Mouse (Mus musculus): ENCODE data around the gene Gm44973. TPM values are rescaled to one million over a fixed set of nuclear protein-coding genes. Genes with fewer than 3 reads are reported as not detected.

The Gm44973 gene
- 0.32 TPM in 1 of 2 replicates, not detected in the other for polyA plus RNA-seq (2016; fragmentation: Nextera tagmentation; extraction: Ambion mirVana)

GRCm38 (mm10) chr7:5015118-5016001 is at the start of gene Gm44973:
TSS of gene Gm44973 (plus strand) at chr7:5015496.
- under 1% methylated on average over 60 of the region's 76 CpGs for WGBS
- peak; percentile 82 for ATAC-seq (ENCODE audit: low FRiP score)
- Histone ChIP-seq H3K4me3 (peak within 1 kb of the TSS; percentile 62), H3K9me3 (replicated peaks) (no peaks in the 10 kb centered on the region), H3K27me3 (no peaks in the 10 kb centered on the region), H3K27ac (peak within 1 kb of the TSS; percentile 99), H3K4me2 (replicated peaks) (peak within 1 kb of the TSS; percentile 57), H3K4me1 (peaks cover 11% of the 10 kb centered on the region), H3K9ac (peak within 1 kb of the TSS; percentile 78), H3K36me3 (peaks cover 33% of the 10 kb centered on the region)

GRCm38 (mm10) chr7:4971068-4971467 is 44.2 kb upstream of the Gm44973 start, which contains the start of gene Sbk3:
TSS of gene Sbk3 (minus strand) at chr7:4971168.
- H3K27me3 ChIP-seq: no peaks in the 10 kb centered on the region
- no peak within 1 kb of the TSS for H3K4me2 ChIP-seq (replicated peaks)
- ATAC-seq (ENCODE audit: low FRiP score): no peak
- H3K9me3 ChIP-seq (replicated peaks): no peaks in the 10 kb centered on the region
- H3K4me1 ChIP-seq: no peaks in the 10 kb centered on the region
- 36% methylated on average over 6 of the region's 6 CpGs for WGBS
- H3K4me3 ChIP-seq: no peak within 1 kb of the TSS
- H3K9ac ChIP-seq: peak within 1 kb of the TSS; percentile 18
- no peak within 1 kb of the TSS for H3K27ac ChIP-seq
- H3K36me3 ChIP-seq: no peaks in the 10 kb centered on the region

GRCm38 (mm10) chr7:4971710-4972109 is 43.6 kb upstream of the Gm44973 start:
- whole genome bisulfite sequencing: 33% methylated on average over 7 of the region's 7 CpGs
- no peak overlapping the region for H3K27ac ChIP-seq
- H3K4me2 ChIP-seq (replicated peaks): no peak overlapping the region
- H3K4me3 ChIP-seq: no peak overlapping the region
- no peaks in the 10 kb centered on the region for H3K9me3 ChIP-seq (replicated peaks)
- no peaks in the 10 kb centered on the region for H3K36me3 ChIP-seq
- no peak for ATAC-seq (ENCODE audit: low FRiP score)
- peak overlapping the region; percentile 18; the same call in 1 of the 2 replicates for H3K9ac ChIP-seq
- no peaks in the 10 kb centered on the region for H3K27me3 ChIP-seq
- H3K4me1 ChIP-seq: no peaks in the 10 kb centered on the region

- no peaks in the 10 kb centered on the region for H3K27me3 ChIP-seq
- H3K9me3 ChIP-seq (replicated peaks): no peaks in the 10 kb centered on the region
- H3K27ac ChIP-seq: no peak overlapping the region
- no peak overlapping the region for H3K4me2 ChIP-seq (replicated peaks)
- H3K4me1 ChIP-seq: no peaks in the 10 kb centered on the region
- no peaks in the 10 kb centered on the region for H3K36me3 ChIP-seq
- H3K4me3 ChIP-seq: no peak overlapping the region
- ATAC-seq (ENCODE audit: low FRiP score): no peak
- 81% methylated on average over 18 of the region's 18 CpGs for WGBS
- H3K9ac ChIP-seq: peak overlapping the region; percentile 18; the same call in 1 of the 2 replicates
Observed at GRCm38 (mm10) chr7:4972321-4973047, 42.8 kb upstream of the Gm44973 start.

GRCm38 (mm10) chr7:4975455-4975854 is 39.8 kb upstream of the Gm44973 start:
- H3K9ac ChIP-seq: no peak overlapping the region
- H3K4me3 ChIP-seq: no peak overlapping the region
- no peaks in the 10 kb centered on the region for H3K4me1 ChIP-seq
- no peaks in the 10 kb centered on the region for H3K27me3 ChIP-seq
- no peak overlapping the region for H3K4me2 ChIP-seq (replicated peaks)
- no peaks in the 10 kb centered on the region for H3K9me3 ChIP-seq (replicated peaks)
- WGBS: 57% methylated on average over 4 of the region's 4 CpGs
- H3K36me3 ChIP-seq: no peaks in the 10 kb centered on the region
- ATAC-seq (ENCODE audit: low FRiP score): no peak
- H3K27ac ChIP-seq: no peak overlapping the region

GRCm38 (mm10) chr7:4976832-4977231 is 38.5 kb upstream of the Gm44973 start:
- no peak overlapping the region for H3K4me2 ChIP-seq (replicated peaks)
- no peak overlapping the region for H3K4me3 ChIP-seq
- no peak overlapping the region for H3K9ac ChIP-seq
- H3K36me3 ChIP-seq: no peaks in the 10 kb centered on the region
- no peak for ATAC-seq (ENCODE audit: low FRiP score)
- no peaks in the 10 kb centered on the region for H3K4me1 ChIP-seq
- H3K27me3 ChIP-seq: no peaks in the 10 kb centered on the region
- WGBS: 92% methylated on average over 7 of the region's 7 CpGs
- no peak overlapping the region for H3K27ac ChIP-seq
- no peaks in the 10 kb centered on the region for H3K9me3 ChIP-seq (replicated peaks)

- Histone ChIP-seq H3K4me1 (peaks cover 5% of the 10 kb centered on the region), H3K9ac (no peak overlapping the region), H3K4me3 (no peak overlapping the region), H3K27me3 (peaks cover 10% of the 10 kb centered on the region), H3K27ac (no peak overlapping the region), H3K36me3 (peaks cover 28% of the 10 kb centered on the region), H3K9me3 (replicated peaks) (0 out of 2 replicates have a peak, but pooled peaks cover 4% of the 10 kb centered on the region), H3K4me2 (replicated peaks) (no peak overlapping the region)
- ATAC-seq (ENCODE audit: low FRiP score): no peak
- WGBS: 64% methylated on average over 2 of the region's 2 CpGs
Observed at GRCm38 (mm10) chr7:4988250-4988649, 27.0 kb upstream of the Gm44973 start.

- H3K27ac ChIP-seq: no peak overlapping the region
- peaks cover 33% of the 10 kb centered on the region for H3K4me1 ChIP-seq
- H3K9ac ChIP-seq: peak overlapping the region; percentile 95
- H3K9me3 ChIP-seq (replicated peaks): peaks cover 4% of the 10 kb centered on the region; the same call in 1 of the 2 replicates
- no peak for ATAC-seq (ENCODE audit: low FRiP score)
- H3K36me3 ChIP-seq: peaks cover 37% of the 10 kb centered on the region
- H3K4me3 ChIP-seq: peak overlapping the region; percentile 77
- peak overlapping the region; percentile 89 for H3K4me2 ChIP-seq (replicated peaks)
- H3K27me3 ChIP-seq: peaks cover 23% of the 10 kb centered on the region
- WGBS: 27% methylated on average over 55 of the region's 55 CpGs
Observed at GRCm38 (mm10) chr7:4993347-4993998, 21.8 kb upstream of the Gm44973 start.

GRCm38 (mm10) chr7:4993999-4994788 is 21.1 kb upstream of the Gm44973 start:
- peaks cover 33% of the 10 kb centered on the region for H3K4me1 ChIP-seq
- peak overlapping the region; percentile 89 for H3K4me2 ChIP-seq (replicated peaks)
- no peak overlapping the region for H3K27ac ChIP-seq
- peaks cover 37% of the 10 kb centered on the region for H3K36me3 ChIP-seq
- peaks cover 4% of the 10 kb centered on the region; the same call in 1 of the 2 replicates for H3K9me3 ChIP-seq (replicated peaks)
- H3K27me3 ChIP-seq: peaks cover 23% of the 10 kb centered on the region
- H3K9ac ChIP-seq: peak overlapping the region; percentile 95
- ATAC-seq (ENCODE audit: low FRiP score): no peak
- peak overlapping the region; percentile 77 for H3K4me3 ChIP-seq
- WGBS: 48% methylated on average over 58 of the region's 59 CpGs

- peak overlapping the region; percentile 95 for H3K9ac ChIP-seq
- H3K27me3 ChIP-seq: peaks cover 23% of the 10 kb centered on the region
- H3K27ac ChIP-seq: peak overlapping the region; percentile 78
- H3K4me1 ChIP-seq: peaks cover 33% of the 10 kb centered on the region
- peak; percentile 63 for ATAC-seq (ENCODE audit: low FRiP score)
- peaks cover 37% of the 10 kb centered on the region for H3K36me3 ChIP-seq
- WGBS: 8% methylated on average over 19 of the region's 19 CpGs
- peaks cover 3% of the 10 kb centered on the region; the same call in 1 of the 2 replicates for H3K9me3 ChIP-seq (replicated peaks)
- H3K4me2 ChIP-seq (replicated peaks): peak overlapping the region; percentile 89
- peak overlapping the region; percentile 77 for H3K4me3 ChIP-seq
Observed at GRCm38 (mm10) chr7:4995268-4996002, 19.9 kb upstream of the Gm44973 start.

Measured in hindbrain, embryonic 12.5 days (tissue).